Mouse (Mus musculus): ENCODE results near the gene Cuzd1. TPM values are rescaled to one million over a fixed set of nuclear protein-coding genes. Genes with fewer than 3 reads are reported as not detected.

Cuzd1 gene
- not detected for polyA plus RNA-seq (2017; shearing (Covaris generic))

GRCm38 (mm10) chr7:131322192-131322591 is at the start of gene Cuzd1:
Gene Cuzd1, minus strand, starts transcription at chr7:131322292.

GRCm38 (mm10) chr7:131370648-131371469 is 48.8 kb upstream of the Cuzd1 start, which contains the start of gene Pstk:
Gene Pstk, plus strand, starts transcription at chr7:131371141.

GRCm38 (mm10) chr7:131362615-131363300 is 40.7 kb upstream of the Cuzd1 start, which contains the start of gene 2310057M21Rik:
Gene 2310057M21Rik, minus strand, starts transcription at chr7:131362759.

GRCm38 (mm10) chr7:131333564-131333963 is 11.5 kb upstream of the Cuzd1 start, which contains the start of gene Fam24a:
Gene Fam24a, plus strand, starts transcription at chr7:131333864.

GRCm38 (mm10) chr7:131329416-131329815 is 7.3 kb upstream of the Cuzd1 start, which contains the start of gene Fam24b:
Gene Fam24b, minus strand, starts transcription at chr7:131329516.

Other genes with a start within 250 kb of the Cuzd1 start
- gene 4933402N03Rik, start 176.0 kb downstream of the Cuzd1 start, polyA plus RNA-seq (2017; shearing (Covaris generic)) = not detected
- gene 5430419D17Rik, start 147.9 kb downstream of the Cuzd1 start, polyA plus RNA-seq (2017; shearing (Covaris generic)) = not detected
- gene Fam24b, start 7.2 kb upstream of the Cuzd1 start, polyA plus RNA-seq (2017; shearing (Covaris generic)) = not detected
- gene Fam24a, start 11.6 kb upstream of the Cuzd1 start, polyA plus RNA-seq (2017; shearing (Covaris generic)) = not detected
- 17.7 TPM for gene 2310057M21Rik, start 40.5 kb upstream of the Cuzd1 start, polyA plus RNA-seq (2017; shearing (Covaris generic))
- gene Pstk, start 48.8 kb upstream of the Cuzd1 start, polyA plus RNA-seq (2017; shearing (Covaris generic)) = 29.8 TPM
- gene Ikzf5, start 88.2 kb upstream of the Cuzd1 start, polyA plus RNA-seq (2017; shearing (Covaris generic)) = 32.9 TPM
- gene Acadsb, start 88.3 kb upstream of the Cuzd1 start, polyA plus RNA-seq (2017; shearing (Covaris generic)) = 29.2 TPM
- not detected for gene Hmx3, start 220.6 kb upstream of the Cuzd1 start, polyA plus RNA-seq (2017; shearing (Covaris generic))
- not detected for gene Hmx2, start 226.5 kb upstream of the Cuzd1 start, polyA plus RNA-seq (2017; shearing (Covaris generic))
- gene Bub3, start 237.9 kb upstream of the Cuzd1 start, polyA plus RNA-seq (2017; shearing (Covaris generic)) = 149 TPM

Data from naive thymus-derived CD4-positive, alpha-beta T cell, adult 5 months (primary cell).